ENCODE assay signal across 17 mouse cellular contexts in the genomic region with DNA sequence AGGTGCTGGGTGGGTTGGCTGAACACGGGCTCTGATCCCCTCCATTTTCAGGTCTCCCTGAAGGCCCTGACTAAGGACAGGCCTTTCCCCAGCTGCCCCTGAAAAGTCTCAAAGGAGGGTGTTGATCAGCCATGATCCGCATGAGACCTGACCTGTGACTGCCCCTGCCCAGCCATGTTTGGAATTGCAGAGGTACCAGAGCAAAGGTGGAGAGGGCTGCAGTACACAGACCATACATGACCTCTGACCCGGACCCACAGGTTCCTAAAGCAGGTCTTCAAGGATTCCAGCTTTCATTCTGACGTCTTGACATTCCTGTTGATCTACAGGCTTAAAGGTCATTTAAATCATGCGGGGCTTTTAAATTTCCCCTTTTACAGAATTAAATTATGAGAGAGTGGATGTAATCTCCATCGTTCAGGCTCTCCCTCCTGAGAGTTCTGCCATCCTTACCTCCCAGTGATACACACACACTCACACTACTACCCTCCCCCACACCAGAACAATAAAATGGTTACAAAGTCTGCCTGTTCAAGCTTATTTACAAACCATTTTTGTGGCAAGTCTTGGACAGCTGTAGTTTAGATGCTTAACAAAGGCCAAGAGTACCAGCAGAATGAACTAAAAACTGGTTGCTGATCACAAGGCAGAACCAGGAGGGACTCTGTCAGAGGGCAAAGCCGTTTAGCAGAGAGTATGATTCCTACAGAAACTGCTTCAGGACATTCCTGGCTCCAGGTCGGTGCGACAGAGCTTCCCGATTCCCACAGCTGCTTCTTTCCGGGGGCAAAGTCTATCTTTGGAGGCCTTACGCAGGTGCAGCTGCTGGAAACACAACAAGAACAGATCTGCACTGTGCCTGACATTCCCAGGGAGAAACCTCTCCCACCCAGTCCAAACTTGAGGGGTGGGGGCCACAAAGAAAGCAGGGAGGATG. TPM values are rescaled to one million over a fixed set of nuclear protein-coding genes. Genes with fewer than 3 reads are reported as not detected.
DNase-seq lines count a peak whose midpoint lies in the region; ATAC-seq and TF ChIP-seq lines count a peak whose summit lies in the region.
"Had no signal": no experiment of that assay in that cellular context is flagged by ENCODE, and none has a peak within 500 bp of the region (broad histone marks: within the 10 kb centered on the region; RNA-seq: fewer than 3 reads in every experiment).

No protein-coding gene starts in this region.

- 58% methylated on average over 12 of the region's 12 CpGs for WGBS in embryonic facial prominence, embryonic 13.5 days
- WGBS in embryonic facial prominence, embryonic 10.5 days: 61% methylated on average over 12 of the region's 12 CpGs
- WGBS in kidney, postnatal 0 days: 51% methylated on average over 12 of the region's 12 CpGs
- 66% methylated on average over 12 of the region's 12 CpGs for WGBS in liver, embryonic 11.5 days
- 51% methylated on average over 12 of the region's 12 CpGs for WGBS in stomach, embryonic 16.5 days

- no peak for ATAC-seq in embryonic facial prominence, embryonic 13.5 days (ENCODE audit: insufficient number of reproducible peaks, insufficient read depth, low FRiP score, low TSS enrichment, low read depth)
- peak; percentile 58 for ATAC-seq in kidney, postnatal 0 days (replicated peaks; ENCODE audit: low FRiP score, low read depth)
- ATAC-seq in liver, embryonic 11.5 days (replicated peaks; ENCODE audit: low FRiP score): no peak
- peak; percentile 67; the same call in 1 of the 2 replicates for ATAC-seq in stomach, embryonic 16.5 days (ENCODE audit: insufficient read depth, low FRiP score)
- no peak for ATAC-seq in granulocyte monocyte progenitor cell, adult 5-6 weeks (replicated peaks; ENCODE audit: poor library complexity, severe bottlenecking)
- ATAC-seq: forebrain, embryonic 15.5 days had no signal

- H3K4me1 ChIP-seq in embryonic facial prominence, embryonic 13.5 days: peaks cover 21% of the 10 kb centered on the region
- peaks cover 19% of the 10 kb centered on the region for H3K4me1 ChIP-seq in embryonic facial prominence, embryonic 10.5 days
- 0 out of 2 replicates have a peak, but pooled peaks cover 6% of the 10 kb centered on the region for H3K4me1 ChIP-seq in kidney, postnatal 0 days (replicated peaks; ENCODE audit: insufficient read depth, low read length)
- H3K4me1 ChIP-seq in liver, embryonic 11.5 days (replicated peaks; ENCODE audit: control insufficient read depth, insufficient read depth, low read length): no peaks in the 10 kb centered on the region; the same call in 1 of the 2 replicates
- H3K4me1 ChIP-seq in stomach, embryonic 16.5 days (ENCODE audit: control insufficient read depth, insufficient read depth, low read length): no peaks in the 10 kb centered on the region
- H3K4me1 ChIP-seq: forebrain, embryonic 15.5 days had no signal

- H3K36me3 ChIP-seq in embryonic facial prominence, embryonic 13.5 days: no peaks in the 10 kb centered on the region
- H3K36me3 ChIP-seq in embryonic facial prominence, embryonic 10.5 days (replicated peaks): no peaks in the 10 kb centered on the region
- H3K36me3 ChIP-seq in kidney, postnatal 0 days (ENCODE audit: insufficient read depth, low read length): no peaks in the 10 kb centered on the region
- H3K36me3 ChIP-seq in liver, embryonic 11.5 days (ENCODE audit: control insufficient read depth, insufficient read depth, low read length): no peaks in the 10 kb centered on the region
- no peaks in the 10 kb centered on the region for H3K36me3 ChIP-seq in stomach, embryonic 16.5 days (ENCODE audit: control insufficient read depth, insufficient read depth, low read length)
- H3K36me3 ChIP-seq: forebrain, embryonic 15.5 days; heart, embryonic 15.5 days had no signal

- no peak overlapping the region for H3K4me2 ChIP-seq in embryonic facial prominence, embryonic 13.5 days
- no peak overlapping the region for H3K4me2 ChIP-seq in kidney, postnatal 0 days (ENCODE audit: low read length)
- H3K4me2 ChIP-seq in liver, embryonic 11.5 days: no peak overlapping the region
- no peak overlapping the region for H3K4me2 ChIP-seq in stomach, embryonic 16.5 days (ENCODE audit: low read depth, low read length)
- H3K4me2 ChIP-seq: forebrain, embryonic 15.5 days; heart, embryonic 15.5 days had no signal

- no peak for TF ChIP-seq CTCF in kidney, postnatal 0 days (IDR thresholded peaks at IDR 0.05; ENCODE audit: low read depth)

- H3K9me3 ChIP-seq in embryonic facial prominence, embryonic 13.5 days: no peaks in the 10 kb centered on the region
- no peaks in the 10 kb centered on the region for H3K9me3 ChIP-seq in embryonic facial prominence, embryonic 10.5 days
- no peaks in the 10 kb centered on the region for H3K9me3 ChIP-seq in kidney, postnatal 0 days (replicated peaks; ENCODE audit: low read length)
- no peaks in the 10 kb centered on the region for H3K9me3 ChIP-seq in liver, embryonic 11.5 days (ENCODE audit: control insufficient read depth, low read length)
- H3K9me3 ChIP-seq in stomach, embryonic 16.5 days (replicated peaks; ENCODE audit: control insufficient read depth, low read length): no peaks in the 10 kb centered on the region
- H3K9me3 ChIP-seq: forebrain, embryonic 15.5 days; heart, embryonic 15.5 days had no signal

- no peak overlapping the region for H3K9ac ChIP-seq in embryonic facial prominence, embryonic 13.5 days
- no peak overlapping the region for H3K9ac ChIP-seq in kidney, postnatal 0 days (ENCODE audit: low read depth, low read length)
- no peak overlapping the region for H3K9ac ChIP-seq in liver, embryonic 11.5 days (ENCODE audit: low read depth, low read length)
- no peak overlapping the region for H3K9ac ChIP-seq in stomach, embryonic 16.5 days (ENCODE audit: low read length)
- H3K9ac ChIP-seq: forebrain, embryonic 15.5 days; heart, embryonic 15.5 days had no signal

- H3K27ac ChIP-seq in embryonic facial prominence, embryonic 13.5 days: 0 out of 2 replicates have a peak overlapping the region, but pooled peaks have one; percentile 44
- H3K27ac ChIP-seq in embryonic facial prominence, embryonic 10.5 days (replicated peaks): no peak overlapping the region
- H3K27ac ChIP-seq in kidney, postnatal 0 days: peak overlapping the region; percentile 51
- H3K27ac ChIP-seq in liver, embryonic 11.5 days (ENCODE audit: low read depth, low read length): peak overlapping the region; percentile 28
- H3K27ac ChIP-seq in stomach, embryonic 16.5 days (ENCODE audit: low read length): peak overlapping the region; percentile 69
- H3K27ac ChIP-seq: forebrain, embryonic 15.5 days; heart, adult 2 months; heart, embryonic 15.5 days had no signal

- DNase-seq in embryonic facial prominence, embryonic 10.5 days (ENCODE audit: low spot score): no peak
- DNase-seq in kidney, postnatal 0 days (ENCODE audit: low spot score): no peak
- DNase-seq in liver, embryonic 11.5 days (ENCODE audit: low spot score): no peak
- no peak for DNase-seq in thymus, adult 18-20 months
- no peak for DNase-seq in heart, postnatal 25 days (ENCODE audit: low spot score)
- DNase-seq: cerebellum, postnatal 10 days; embryo, embryonic 11 days; heart, adult 2 months; layer of hippocampus, adult 9-11 months; lung, postnatal 10 days; spleen, adult 18-20 months; thymus, postnatal 4 days had no signal

- no peak overlapping the region for H3K4me3 ChIP-seq in embryonic facial prominence, embryonic 13.5 days
- no peak overlapping the region for H3K4me3 ChIP-seq in embryonic facial prominence, embryonic 10.5 days
- no peak overlapping the region for H3K4me3 ChIP-seq in kidney, postnatal 0 days (replicated peaks; ENCODE audit: low read depth, low read length)
- no peak overlapping the region for H3K4me3 ChIP-seq in liver, embryonic 11.5 days (ENCODE audit: low read depth, low read length)
- H3K4me3 ChIP-seq in stomach, embryonic 16.5 days (replicated peaks; ENCODE audit: low read length): no peak overlapping the region
- H3K4me3 ChIP-seq: forebrain, embryonic 15.5 days; heart, adult 2 months; heart, embryonic 15.5 days had no signal

- H3K27me3 ChIP-seq in embryonic facial prominence, embryonic 13.5 days: no peaks in the 10 kb centered on the region
- no peaks in the 10 kb centered on the region for H3K27me3 ChIP-seq in embryonic facial prominence, embryonic 10.5 days (replicated peaks; ENCODE audit: low read depth, poor library complexity, severe bottlenecking)
- no peaks in the 10 kb centered on the region for H3K27me3 ChIP-seq in kidney, postnatal 0 days (ENCODE audit: insufficient read depth, low read length)
- H3K27me3 ChIP-seq in liver, embryonic 11.5 days (replicated peaks; ENCODE audit: control insufficient read depth, insufficient read depth, low read length): no peaks in the 10 kb centered on the region
- no peaks in the 10 kb centered on the region for H3K27me3 ChIP-seq in stomach, embryonic 16.5 days (ENCODE audit: control insufficient read depth, insufficient read depth, low read length)
- H3K27me3 ChIP-seq: forebrain, embryonic 15.5 days; heart, embryonic 15.5 days had no signal

- intact Hi-C loops in heart, postnatal 25 days (cut with DNase I): no loop called here

RNA-seq across cellular contexts. Expression of a gene that starts 28.4 kb away (rescaled TPM):
- polyA plus RNA-seq in embryonic facial prominence, embryonic 13.5 days (2015; fragmentation: Nextera tagmentation; extraction: Ambion mirVana): 774 and 809 TPM in 2 replicates
- 584 and 637 TPM in 2 replicates for polyA plus RNA-seq in embryonic facial prominence, embryonic 10.5 days (2016; fragmentation: Nextera tagmentation; extraction: Ambion mirVana)
- polyA plus RNA-seq in kidney, postnatal 0 days (2015; fragmentation: Nextera tagmentation; extraction: Ambion mirVana): 460 and 470 TPM in 2 replicates
- polyA plus RNA-seq in liver, embryonic 11.5 days (2014; fragmentation: Nextera tagmentation; extraction: Ambion mirVana): 326 TPM in 2 replicates
- polyA plus RNA-seq in stomach, embryonic 16.5 days (2015; fragmentation: Nextera tagmentation; extraction: Ambion mirVana): 486 and 539 TPM in 2 replicates
- total RNA-seq in heart, postnatal 25 days (2021): 100 to 1,000 TPM; 450 to 481 TPM
- 263 and 299 TPM in 2 replicates for total RNA-seq in granulocyte monocyte progenitor cell, adult 5-6 weeks (2014; fragmentation: Nextera tagmentation)
- 436 and 469 TPM in 2 replicates for total RNA-seq in granulocyte monocyte progenitor cell, adult 5-6 weeks (2017)

Comparison
In these comparisons a context has a peak if more than half of its experiments do, and no peak if none do; other contexts are left out.
1. ATAC-seq: peak in kidney, postnatal 0 days (single experiment) and stomach, embryonic 16.5 days (single experiment); none in embryonic facial prominence, embryonic 13.5 days (single experiment), liver, embryonic 11.5 days (single experiment) and granulocyte monocyte progenitor cell, adult 5-6 weeks (single experiment).